Mouse (Mus musculus) ovary, adult 10 weeks (tissue): ENCODE results near the gene Pogk. TPM values are rescaled to one million over a fixed set of nuclear protein-coding genes. Genes with fewer than 3 reads are reported as not detected.

Source experiments
- polyA plus RNA-seq: library from polyadenylated mRNA; stranded (reverse); fragments of 350-450 nt; fragmentation: Illumina TruSeq; extraction: RNeasy Lipid Tissue Mini Kit (QIAGEN cat#74804); gene quantifications from one replicate; pipeline ENCODE4 v1.2.3, GENCODE M21; 2014

Gene Pogk
- polyA plus RNA-seq = 32.9 TPM

DNA sequence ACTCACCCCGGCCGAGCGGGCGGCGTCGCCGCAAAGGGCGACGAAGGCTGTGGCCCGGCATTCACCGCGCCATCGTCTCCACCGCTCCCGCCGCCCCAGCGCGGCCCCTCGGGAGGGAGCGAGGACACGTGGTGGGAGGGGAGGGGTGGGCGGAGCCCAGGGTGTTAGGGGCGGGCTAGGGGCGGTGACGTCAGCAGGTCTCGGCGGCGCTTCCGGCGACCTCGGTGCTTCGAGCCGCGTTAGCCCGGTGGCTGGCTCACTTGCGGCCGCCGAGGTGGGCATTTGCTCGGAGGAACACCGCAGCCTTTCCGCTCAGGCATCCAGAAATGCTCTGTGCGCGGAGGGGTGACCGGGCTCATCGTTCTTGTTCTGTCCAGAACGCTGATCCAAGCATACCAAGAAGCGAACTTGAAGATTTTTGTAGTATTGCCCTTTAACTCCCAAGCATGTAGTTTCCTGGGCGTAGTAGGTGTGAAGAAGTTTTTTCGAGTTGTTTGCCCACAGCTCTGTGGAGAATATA, at the start of gene Pogk:
Pogk (minus strand) TSS at position 163 of the 520 bp plus-strand sequence.

DNA sequence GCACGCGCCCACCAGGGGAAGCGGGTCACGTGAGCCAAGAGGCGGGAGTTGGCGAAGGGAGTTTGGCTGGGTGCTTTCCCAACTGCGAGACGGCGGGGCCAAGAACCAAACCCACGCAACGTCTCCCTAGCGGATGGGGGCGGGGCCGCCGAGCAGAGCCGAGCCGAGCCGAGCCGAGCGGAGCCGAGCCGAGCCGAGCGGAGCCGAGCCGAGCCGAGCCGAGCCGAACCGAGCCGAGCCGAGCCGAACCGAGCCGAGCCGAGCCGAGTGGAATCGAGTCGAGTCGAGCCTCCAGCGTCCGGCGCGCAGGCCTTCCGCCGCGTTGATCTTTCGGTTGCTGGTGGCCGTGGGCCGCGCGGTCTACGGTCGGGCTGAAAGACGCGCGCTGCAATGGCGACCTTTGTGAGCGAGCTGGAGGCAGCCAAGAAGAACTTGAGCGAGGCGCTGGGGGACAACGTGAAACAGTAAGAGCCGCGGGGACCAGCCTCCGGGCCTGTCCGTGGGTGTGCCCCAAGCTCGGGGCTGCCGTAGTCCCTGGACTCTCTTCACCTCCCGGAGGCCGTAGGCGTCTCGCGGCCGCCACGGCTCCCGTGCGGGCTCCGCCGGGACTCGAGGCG, 30.5 kb downstream of the Pogk start, which contains the start of gene Tada1:
Tada1 (plus strand) TSS at position 85 of the 617 bp plus-strand sequence.

Other genes with a start within 250 kb of the Pogk start
- gene Mael, start 171.1 kb downstream of the Pogk start, polyA plus RNA-seq = 8.9 TPM
- gene Ildr2, start 155.7 kb downstream of the Pogk start, polyA plus RNA-seq = 36.3 TPM
- 28.8 TPM for gene Tada1, start 30.8 kb downstream of the Pogk start, polyA plus RNA-seq
- not detected for gene Gm4846, start 87.7 kb upstream of the Pogk start, polyA plus RNA-seq
- gene Gm4847, start 237.8 kb upstream of the Pogk start, polyA plus RNA-seq = not detected